Mouse (Mus musculus): Measurements from ENCODE around the gene 9130213A22Rik. TPM values are rescaled to one million over a fixed set of nuclear protein-coding genes. Genes with fewer than 3 reads are reported as not detected.

The 9130213A22Rik gene
- polyA plus RNA-seq, 1 experiment from 2014 or later: 0.14 TPM

DNA sequence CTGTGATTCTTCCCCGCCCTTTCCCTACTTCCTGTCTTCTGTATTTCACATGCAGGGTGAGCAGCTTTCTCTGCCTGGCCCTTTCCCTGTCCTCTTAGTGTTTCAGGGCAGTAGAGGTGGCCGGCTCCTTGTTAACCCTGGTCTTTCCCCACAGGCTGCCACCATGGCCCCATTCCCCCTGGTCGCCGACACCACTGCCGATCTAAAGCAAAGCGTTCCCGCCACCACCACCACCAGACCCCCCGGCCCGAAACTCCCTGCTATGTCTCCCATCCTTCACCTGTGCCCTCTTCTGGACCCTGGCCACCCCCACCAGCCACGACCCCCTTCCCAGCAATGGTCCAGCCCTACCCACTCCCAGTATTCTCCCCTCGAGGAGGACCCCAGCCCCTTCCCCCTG, 16.1 kb downstream of the 9130213A22Rik start:
- no peak overlapping the region for H3K4me3 ChIP-seq (ENCODE audit: low read depth, low read length)
- no peaks in the 10 kb centered on the region for H3K9me3 ChIP-seq (replicated peaks; ENCODE audit: control insufficient read depth, low read length)
- H3K27me3 ChIP-seq (replicated peaks; ENCODE audit: control insufficient read depth, insufficient read depth, low read length): no peaks in the 10 kb centered on the region
- H3K36me3 ChIP-seq (ENCODE audit: control insufficient read depth, insufficient read depth, low read length): peaks cover 82% of the 10 kb centered on the region
- no peak overlapping the region for H3K27ac ChIP-seq (ENCODE audit: low read depth, low read length)
- ATAC-seq (no peak), DNase-seq (ENCODE audit: low spot score) (no peak)
- WGBS: 91% methylated on average over 11 of the region's 11 CpGs
- H3K4me1 ChIP-seq (ENCODE audit: control insufficient read depth, insufficient read depth, low read length): no peaks in the 10 kb centered on the region
- no peak overlapping the region for H3K9ac ChIP-seq (ENCODE audit: low read length)
- H3K4me2 ChIP-seq (ENCODE audit: low read length): no peak overlapping the region

DNA sequence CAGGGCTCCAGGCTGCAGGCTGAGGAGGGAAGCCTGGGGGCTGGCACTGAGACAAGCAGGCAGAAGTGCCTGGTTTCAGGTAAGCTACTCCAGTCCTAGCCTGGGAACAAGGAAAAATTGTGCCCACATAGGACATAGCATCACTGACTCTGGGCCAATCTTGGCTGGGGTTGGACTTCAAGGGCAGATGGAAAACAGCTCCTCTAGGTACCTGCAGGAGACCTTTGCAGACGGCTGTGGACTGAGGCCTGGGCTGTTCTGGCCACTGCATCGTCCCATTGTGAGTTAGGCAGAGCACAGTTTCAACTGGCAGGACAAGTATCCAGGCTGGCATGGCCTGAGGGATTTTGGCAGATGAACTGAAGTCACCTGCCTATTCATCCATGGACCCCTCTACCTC, 16.6 kb downstream of the 9130213A22Rik start:
- no peak overlapping the region for H3K4me2 ChIP-seq (ENCODE audit: low read length)
- H3K27me3 ChIP-seq (replicated peaks; ENCODE audit: control insufficient read depth, insufficient read depth, low read length): no peaks in the 10 kb centered on the region
- WGBS: 85% methylated on average over 2 of the region's 2 CpGs
- ATAC-seq (no peak), DNase-seq (ENCODE audit: low spot score) (no peak)
- H3K9me3 ChIP-seq (replicated peaks; ENCODE audit: control insufficient read depth, low read length): no peaks in the 10 kb centered on the region
- no peak overlapping the region for H3K4me3 ChIP-seq (ENCODE audit: low read depth, low read length)
- H3K36me3 ChIP-seq (ENCODE audit: control insufficient read depth, insufficient read depth, low read length): peaks cover 87% of the 10 kb centered on the region
- H3K9ac ChIP-seq (ENCODE audit: low read length): no peak overlapping the region
- no peaks in the 10 kb centered on the region for H3K4me1 ChIP-seq (ENCODE audit: control insufficient read depth, insufficient read depth, low read length)
- no peak overlapping the region for H3K27ac ChIP-seq (ENCODE audit: low read depth, low read length)

DNA sequence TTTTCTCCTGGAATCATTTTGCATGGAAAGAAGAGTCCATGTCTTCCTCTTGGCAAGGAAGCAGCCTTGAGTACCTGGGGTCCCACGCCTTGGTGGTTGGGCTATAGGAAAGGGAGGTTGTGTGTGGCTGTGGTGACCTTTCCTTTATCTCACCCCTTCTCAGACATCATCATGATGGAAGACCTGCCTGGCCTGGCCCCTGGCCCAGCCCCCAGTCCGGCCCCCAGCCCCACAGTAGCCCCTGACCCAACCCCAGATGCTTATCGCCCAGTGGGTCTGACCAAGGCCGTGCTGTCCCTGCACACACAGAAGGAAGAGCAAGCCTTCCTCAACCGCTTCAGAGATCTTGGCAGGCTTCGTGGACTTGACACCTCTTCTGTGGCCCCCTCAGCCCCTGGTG, 17.2 kb downstream of the 9130213A22Rik start:
- ATAC-seq: no peak
- no peaks in the 10 kb centered on the region for H3K27me3 ChIP-seq (replicated peaks; ENCODE audit: control insufficient read depth, insufficient read depth, low read length)
- H3K36me3 ChIP-seq (ENCODE audit: control insufficient read depth, insufficient read depth, low read length): peaks cover 88% of the 10 kb centered on the region

DNA sequence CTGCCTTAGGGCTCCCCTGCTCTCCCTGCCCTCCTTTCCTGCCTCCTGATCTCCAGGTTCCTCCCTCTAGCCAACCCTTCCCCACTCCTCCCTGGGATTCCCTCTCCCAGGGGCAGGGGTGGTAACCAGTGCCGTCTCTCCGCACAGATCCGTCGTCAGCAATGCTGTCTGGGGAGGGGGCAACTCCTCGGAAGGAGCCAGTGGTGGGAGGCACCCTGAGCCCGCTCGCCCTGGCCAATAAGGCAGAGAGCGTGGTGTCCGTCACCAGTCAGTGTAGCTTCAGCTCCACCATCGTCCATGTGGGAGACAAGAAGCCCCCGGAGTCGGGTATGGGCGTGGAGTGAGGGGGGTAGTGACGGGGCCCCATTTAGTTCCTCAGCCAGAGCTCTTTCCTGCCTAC, 17.9 kb downstream of the 9130213A22Rik start:
- WGBS: 89% methylated on average over 14 of the region's 14 CpGs

More for the DNA sequence above, 17.2 kb downstream of the 9130213A22Rik start:
- Histone ChIP-seq H3K4me1 (ENCODE audit: control insufficient read depth, insufficient read depth, low read length) (no peaks in the 10 kb centered on the region), H3K4me3 (ENCODE audit: low read depth, low read length) (no peak overlapping the region), H3K9ac (ENCODE audit: low read length) (no peak overlapping the region), H3K4me2 (ENCODE audit: low read length) (no peak overlapping the region), H3K27ac (ENCODE audit: low read depth, low read length) (no peak overlapping the region), H3K9me3 (replicated peaks; ENCODE audit: control insufficient read depth, low read length) (no peaks in the 10 kb centered on the region)
- DNase-seq (ENCODE audit: low spot score): no peak
- WGBS: 92% methylated on average over 6 of the region's 6 CpGs

DNA sequence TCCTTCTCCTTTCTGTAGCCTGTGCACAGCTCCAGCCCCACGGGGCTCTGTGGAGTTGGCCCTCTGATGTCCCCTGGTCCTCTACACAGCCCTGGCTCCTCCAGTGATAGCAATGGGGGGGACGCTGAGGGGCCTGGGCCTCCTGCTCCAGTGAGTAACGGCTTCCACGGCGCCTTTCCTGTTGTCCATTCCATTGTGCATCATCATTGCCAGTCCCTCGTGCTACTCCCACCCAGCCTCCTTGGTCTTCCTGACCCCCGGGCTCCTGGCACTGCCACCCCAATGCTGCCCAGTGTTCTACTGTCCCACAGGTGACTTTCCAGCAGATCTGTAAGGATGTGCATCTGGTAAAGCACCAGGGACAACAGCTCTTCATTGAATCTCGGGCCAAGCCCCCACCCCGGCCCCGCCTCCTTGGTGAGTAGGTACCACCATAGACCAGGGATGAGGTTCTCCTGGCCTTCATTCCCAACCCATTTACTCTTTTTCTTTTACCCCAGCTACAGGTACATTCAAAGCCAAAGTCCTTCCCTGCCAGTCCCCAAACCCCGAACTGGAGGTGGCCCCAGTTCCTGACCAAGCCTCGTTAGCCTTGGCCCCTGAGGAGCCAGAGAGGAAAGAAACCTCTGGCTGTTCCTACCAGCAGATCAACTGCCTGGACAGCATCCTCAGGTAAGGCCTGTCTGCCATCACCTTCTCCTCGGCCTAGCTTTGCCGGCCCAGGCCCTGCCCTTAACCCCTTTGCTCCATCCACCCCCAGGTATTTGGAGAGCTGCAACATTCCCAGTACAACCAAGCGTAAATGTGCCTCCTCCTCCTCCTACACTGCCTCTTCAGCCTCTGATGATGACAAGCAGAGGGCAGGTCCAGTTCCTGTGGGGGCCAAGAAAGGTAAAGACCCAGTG, 18.6 kb downstream of the 9130213A22Rik start:
- no peak overlapping the region for H3K9ac ChIP-seq (ENCODE audit: low read length)

More for the DNA sequence above, 17.9 kb downstream of the 9130213A22Rik start:
- Histone ChIP-seq H3K27ac (ENCODE audit: low read depth, low read length) (no peak overlapping the region), H3K9me3 (replicated peaks; ENCODE audit: control insufficient read depth, low read length) (no peaks in the 10 kb centered on the region), H3K4me3 (ENCODE audit: low read depth, low read length) (no peak overlapping the region), H3K36me3 (ENCODE audit: control insufficient read depth, insufficient read depth, low read length) (peaks cover 86% of the 10 kb centered on the region), H3K4me1 (ENCODE audit: control insufficient read depth, insufficient read depth, low read length) (peaks cover 2% of the 10 kb centered on the region), H3K9ac (ENCODE audit: low read length) (no peak overlapping the region), H3K4me2 (ENCODE audit: low read length) (no peak overlapping the region), H3K27me3 (replicated peaks; ENCODE audit: control insufficient read depth, insufficient read depth, low read length) (no peaks in the 10 kb centered on the region)
- ATAC-seq: no peak
- no peak for DNase-seq (ENCODE audit: low spot score)

DNA sequence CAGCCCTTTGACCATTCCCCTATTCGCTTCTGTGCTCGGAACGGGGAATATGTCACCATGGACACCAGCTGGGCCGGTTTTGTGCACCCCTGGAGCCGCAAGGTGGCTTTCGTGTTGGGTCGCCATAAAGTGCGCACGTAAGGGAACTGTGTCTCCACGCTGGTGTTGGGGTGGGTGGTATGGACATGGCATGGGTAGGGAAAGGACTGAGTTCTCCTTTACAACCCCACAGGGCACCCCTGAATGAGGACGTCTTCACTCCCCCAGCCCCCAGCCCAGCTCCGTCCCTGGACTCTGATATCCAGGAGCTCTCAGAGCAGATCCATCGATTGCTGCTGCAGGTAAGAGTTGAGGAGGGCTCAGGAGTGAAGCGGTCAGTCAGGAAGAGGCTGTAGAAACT, 19.3 kb downstream of the 9130213A22Rik start:
- no peak for ATAC-seq

More for the DNA sequence above, 18.6 kb downstream of the 9130213A22Rik start:
- H3K4me2 ChIP-seq (ENCODE audit: low read length): no peak overlapping the region
- DNase-seq (ENCODE audit: low spot score) (no peak), ATAC-seq (no peak)
- H3K4me1 ChIP-seq (ENCODE audit: control insufficient read depth, insufficient read depth, low read length): peaks cover 7% of the 10 kb centered on the region
- H3K27ac ChIP-seq (ENCODE audit: low read depth, low read length): no peak overlapping the region
- H3K9me3 ChIP-seq (replicated peaks; ENCODE audit: control insufficient read depth, low read length): no peaks in the 10 kb centered on the region
- no peaks in the 10 kb centered on the region for H3K27me3 ChIP-seq (replicated peaks; ENCODE audit: control insufficient read depth, insufficient read depth, low read length)
- 93% methylated on average over 15 of the region's 15 CpGs for WGBS
- H3K4me3 ChIP-seq (ENCODE audit: low read depth, low read length): no peak overlapping the region
- H3K36me3 ChIP-seq (ENCODE audit: control insufficient read depth, insufficient read depth, low read length): peaks cover 79% of the 10 kb centered on the region

DNA sequence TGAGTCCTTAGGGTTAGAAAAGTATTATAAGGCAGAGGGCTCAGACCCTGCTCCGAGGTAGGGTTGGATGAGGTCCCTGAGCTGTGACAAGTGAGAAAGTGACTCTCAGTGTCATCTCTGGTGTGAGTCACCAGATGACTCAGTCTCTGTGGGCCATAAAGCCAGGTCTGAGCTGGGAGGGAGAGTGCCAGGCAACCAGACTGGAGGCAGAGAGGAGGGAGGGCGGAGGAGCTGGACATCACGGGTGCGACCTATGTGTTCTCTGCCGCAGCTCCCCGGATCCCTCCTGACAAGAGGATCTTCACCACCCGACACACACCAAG, 20.0 kb downstream of the 9130213A22Rik start:
- ATAC-seq (no peak), DNase-seq (ENCODE audit: low spot score) (no peak)
- Histone ChIP-seq H3K27me3 (replicated peaks; ENCODE audit: control insufficient read depth, insufficient read depth, low read length) (no peaks in the 10 kb centered on the region), H3K4me1 (ENCODE audit: control insufficient read depth, insufficient read depth, low read length) (peaks cover 21% of the 10 kb centered on the region), H3K4me2 (ENCODE audit: low read length) (no peak overlapping the region), H3K4me3 (ENCODE audit: low read depth, low read length) (no peak overlapping the region), H3K27ac (ENCODE audit: low read depth, low read length) (no peak overlapping the region), H3K36me3 (ENCODE audit: control insufficient read depth, insufficient read depth, low read length) (peaks cover 65% of the 10 kb centered on the region), H3K9me3 (replicated peaks; ENCODE audit: control insufficient read depth, low read length) (no peaks in the 10 kb centered on the region), H3K9ac (ENCODE audit: low read length) (no peak overlapping the region)
- WGBS: 93% methylated on average over 7 of the region's 7 CpGs

More for the DNA sequence above, 19.3 kb downstream of the 9130213A22Rik start:
- Histone ChIP-seq H3K27ac (ENCODE audit: low read depth, low read length) (no peak overlapping the region), H3K36me3 (ENCODE audit: control insufficient read depth, insufficient read depth, low read length) (peaks cover 72% of the 10 kb centered on the region), H3K9me3 (replicated peaks; ENCODE audit: control insufficient read depth, low read length) (no peaks in the 10 kb centered on the region), H3K4me2 (ENCODE audit: low read length) (no peak overlapping the region), H3K27me3 (replicated peaks; ENCODE audit: control insufficient read depth, insufficient read depth, low read length) (no peaks in the 10 kb centered on the region), H3K9ac (ENCODE audit: low read length) (no peak overlapping the region), H3K4me3 (ENCODE audit: low read depth, low read length) (no peak overlapping the region), H3K4me1 (ENCODE audit: control insufficient read depth, insufficient read depth, low read length) (peaks cover 13% of the 10 kb centered on the region)
- DNase-seq (ENCODE audit: low spot score): no peak
- 91% methylated on average over 14 of the region's 14 CpGs for WGBS

DNA sequence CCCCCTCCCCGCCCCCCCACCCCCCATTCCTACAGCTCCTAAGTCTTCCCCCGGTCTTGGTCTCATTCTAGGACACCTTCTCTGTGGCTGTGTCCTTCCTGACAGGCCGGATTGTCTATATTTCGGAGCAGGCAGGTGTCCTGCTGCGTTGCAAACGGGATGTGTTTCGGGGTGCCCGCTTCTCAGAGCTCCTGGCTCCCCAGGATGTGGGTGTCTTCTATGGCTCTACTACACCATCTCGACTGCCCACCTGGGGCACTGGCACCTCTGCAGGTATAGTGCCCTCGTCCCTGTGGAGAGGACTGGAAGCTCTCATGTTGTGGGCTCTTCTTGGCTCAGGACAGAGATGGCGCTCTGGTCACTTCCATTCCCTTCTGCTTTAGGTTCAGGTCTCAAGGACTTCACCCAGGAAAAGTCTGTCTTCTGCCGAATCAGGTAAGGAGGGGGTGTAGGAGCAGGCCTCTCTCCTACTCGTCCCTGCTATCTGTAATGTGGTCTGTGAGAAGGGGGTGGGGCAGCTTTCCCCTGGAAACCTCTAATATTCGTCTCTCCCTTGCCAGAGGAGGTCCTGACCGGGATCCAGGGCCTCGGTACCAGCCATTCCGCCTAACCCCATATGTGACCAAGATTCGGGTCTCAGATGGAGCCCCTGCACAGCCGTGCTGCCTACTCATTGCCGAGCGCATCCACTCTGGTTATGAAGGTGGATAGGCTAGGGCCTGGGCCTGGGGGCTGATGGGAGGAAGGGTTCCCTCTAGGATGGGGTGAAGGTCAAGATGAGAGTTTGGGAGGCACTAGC, 20.6 kb downstream of the 9130213A22Rik start:
- Histone ChIP-seq H3K9me3 (replicated peaks; ENCODE audit: control insufficient read depth, low read length) (no peaks in the 10 kb centered on the region), H3K4me2 (ENCODE audit: low read length) (no peak overlapping the region), H3K36me3 (ENCODE audit: control insufficient read depth, insufficient read depth, low read length) (peaks cover 59% of the 10 kb centered on the region), H3K4me3 (ENCODE audit: low read depth, low read length) (no peak overlapping the region), H3K4me1 (ENCODE audit: control insufficient read depth, insufficient read depth, low read length) (peaks cover 25% of the 10 kb centered on the region), H3K27me3 (replicated peaks; ENCODE audit: control insufficient read depth, insufficient read depth, low read length) (no peaks in the 10 kb centered on the region), H3K9ac (ENCODE audit: low read length) (no peak overlapping the region), H3K27ac (ENCODE audit: low read depth, low read length) (no peak overlapping the region)
- DNase-seq (ENCODE audit: low spot score) (no peak), ATAC-seq (no peak)
- 89% methylated on average over 21 of the region's 21 CpGs for WGBS
